Mouse (Mus musculus) cerebellum, postnatal 4 days (tissue): ENCODE data around the gene Cox4i2.
A peak's percentile ranks its signal among the peaks of the same experiment; 100 is the strongest.

Source experiments
- DNase-seq, 2 experiments: peaks; one replicate each; pipeline ENCODE4 v3.0.0; 2022; ENCODE audit warnings: low spot score in 2 of 2, mixed read lengths in 1 of 2

Cox4i2 gene

GRCm38 (mm10) chr2:152753944-152754711 is at the start of gene Cox4i2:
Gene Cox4i2, plus strand, starts transcription at chr2:152754173.
- DNase-seq = no peak

GRCm38 (mm10) chr2:152704256-152704605 is 49.7 kb upstream of the Cox4i2 start:
- peak in 1 of 2 experiments; percentile 45 for DNase-seq

GRCm38 (mm10) chr2:152704811-152705370 is 49.1 kb upstream of the Cox4i2 start:
- DNase-seq = no peak

- DNase-seq = peak in 1 of 2 experiments; percentile 70
These were observed 47.9 kb upstream of the Cox4i2 start for GRCm38 (mm10) chr2:152705993-152706571.

GRCm38 (mm10) chr2:152707186-152707585 is 46.8 kb upstream of the Cox4i2 start:
- DNase-seq = no peak

GRCm38 (mm10) chr2:152707627-152708026 is 46.3 kb upstream of the Cox4i2 start:
- DNase-seq = peak; percentile 64 to 81

- DNase-seq = no peak
These were observed 44.9 kb upstream of the Cox4i2 start for GRCm38 (mm10) chr2:152709066-152709465.

GRCm38 (mm10) chr2:152716241-152716772 is 37.7 kb upstream of the Cox4i2 start:
- no peak for DNase-seq

- DNase-seq = no peak
These were observed 36.3 kb upstream of the Cox4i2 start for GRCm38 (mm10) chr2:152717652-152718051.

GRCm38 (mm10) chr2:152718076-152718475 is 35.9 kb upstream of the Cox4i2 start:
- DNase-seq = no peak

GRCm38 (mm10) chr2:152723651-152724331 is 30.2 kb upstream of the Cox4i2 start:
- peak in 1 of 2 experiments; percentile 51 for DNase-seq

- DNase-seq = no peak
These were observed 29.6 kb upstream of the Cox4i2 start for GRCm38 (mm10) chr2:152724332-152724723.

- no peak for DNase-seq
These were observed 28.7 kb upstream of the Cox4i2 start for GRCm38 (mm10) chr2:152725178-152725750.

- DNase-seq = no peak
These were observed 27.8 kb upstream of the Cox4i2 start for GRCm38 (mm10) chr2:152726213-152726612.

GRCm38 (mm10) chr2:152726751-152727335 is 27.1 kb upstream of the Cox4i2 start:
- DNase-seq = no peak

GRCm38 (mm10) chr2:152727795-152728510 is 26.0 kb upstream of the Cox4i2 start:
- DNase-seq = no peak

- no peak for DNase-seq
These were observed 25.4 kb upstream of the Cox4i2 start for GRCm38 (mm10) chr2:152728594-152728993.

GRCm38 (mm10) chr2:152729013-152729635 is 24.8 kb upstream of the Cox4i2 start:
- DNase-seq = no peak

- DNase-seq = no peak
These were observed 24.3 kb upstream of the Cox4i2 start for GRCm38 (mm10) chr2:152729636-152730020.

GRCm38 (mm10) chr2:152733201-152733600 is 20.8 kb upstream of the Cox4i2 start:
- no peak for DNase-seq
